Comparison of ENCODE assay signal across 9 mouse cellular contexts in genomic region chr15:31091916-31092570, GRCm38 (mm10).
DNase-seq lines count a peak whose midpoint lies in the region; ATAC-seq lines count a peak whose summit lies in the region.
"Had no signal": no experiment of that assay in that cellular context is flagged by ENCODE, and none has a peak within 500 bp of the region (broad histone marks: within the 10 kb centered on the region; RNA-seq: fewer than 3 reads in every experiment).

No protein-coding gene starts in this region.

- WGBS in embryonic facial prominence, embryonic 14.5 days, result 61% methylated on average over 5 of the region's 5 CpGs
- 88% methylated on average over 5 of the region's 5 CpGs for WGBS in embryonic facial prominence, embryonic 10.5 days

- no peak overlapping the region for H3K4me3 ChIP-seq in embryonic facial prominence, embryonic 14.5 days (ENCODE audit: low read depth, low read length)
- no peak overlapping the region for H3K4me3 ChIP-seq in embryonic facial prominence, embryonic 10.5 days
- H3K4me3 ChIP-seq: limb, embryonic 13.5 days had no signal

- peak; percentile 86 for DNase-seq in embryonic facial prominence, embryonic 14.5 days (ENCODE audit: low spot score)
- DNase-seq in embryonic facial prominence, embryonic 10.5 days (ENCODE audit: low spot score), result no peak
- peak; percentile 86 for DNase-seq in 3T3-L1 (ENCODE audit: low read depth, low spot score)
- DNase-seq in cerebellum, postnatal 25 days, result peak; percentile 81 to 89
- peak; percentile 53 to 78 for DNase-seq in layer of hippocampus, postnatal 14 days (ENCODE audit: low spot score in 2 of 2)
- DNase-seq in telencephalon, adult 2 months (ENCODE audit: low read depth, low spot score), result peak; percentile 91
- no peak for DNase-seq in natural killer cell, adult 2 months (ENCODE audit: low spot score in 2 of 2)
- DNase-seq in kidney, postnatal 10 days, result no peak

- H3K4me1 ChIP-seq in embryonic facial prominence, embryonic 14.5 days (ENCODE audit: control insufficient read depth, insufficient read depth, low read length), result no peaks in the 10 kb centered on the region
- H3K4me1 ChIP-seq in embryonic facial prominence, embryonic 10.5 days, result no peaks in the 10 kb centered on the region
- H3K4me1 ChIP-seq: limb, embryonic 13.5 days had no signal

- H3K27ac ChIP-seq in embryonic facial prominence, embryonic 14.5 days (replicated peaks; ENCODE audit: low read depth, low read length), result no peak overlapping the region
- no peak overlapping the region for H3K27ac ChIP-seq in embryonic facial prominence, embryonic 10.5 days (replicated peaks)
- H3K27ac ChIP-seq: limb, embryonic 13.5 days had no signal

- H3K9ac ChIP-seq in embryonic facial prominence, embryonic 14.5 days (ENCODE audit: low read depth, low read length), result no peak overlapping the region
- H3K9ac ChIP-seq: limb, embryonic 13.5 days had no signal

- no peaks in the 10 kb centered on the region for H3K27me3 ChIP-seq in embryonic facial prominence, embryonic 14.5 days (replicated peaks; ENCODE audit: control insufficient read depth, insufficient read depth, low read length)
- no peaks in the 10 kb centered on the region for H3K27me3 ChIP-seq in embryonic facial prominence, embryonic 10.5 days (replicated peaks; ENCODE audit: low read depth, poor library complexity, severe bottlenecking)
- H3K27me3 ChIP-seq: limb, embryonic 13.5 days had no signal

- ATAC-seq in embryonic facial prominence, embryonic 14.5 days (ENCODE audit: low read depth), result peak; percentile 67; the same call in 1 of the 2 replicates

- H3K36me3 ChIP-seq in embryonic facial prominence, embryonic 14.5 days (ENCODE audit: control insufficient read depth, insufficient read depth, low read length), result no peaks in the 10 kb centered on the region
- no peaks in the 10 kb centered on the region for H3K36me3 ChIP-seq in embryonic facial prominence, embryonic 10.5 days (replicated peaks)
- H3K36me3 ChIP-seq: limb, embryonic 13.5 days had no signal

- H3K4me2 ChIP-seq in embryonic facial prominence, embryonic 14.5 days (ENCODE audit: low read depth, low read length), result no peak overlapping the region
- H3K4me2 ChIP-seq: limb, embryonic 13.5 days had no signal

- no peaks in the 10 kb centered on the region for H3K9me3 ChIP-seq in embryonic facial prominence, embryonic 14.5 days (ENCODE audit: control insufficient read depth, low read length)
- H3K9me3 ChIP-seq in embryonic facial prominence, embryonic 10.5 days, result no peaks in the 10 kb centered on the region
- H3K9me3 ChIP-seq: limb, embryonic 13.5 days had no signal

Comparison
In these comparisons a context has a peak if more than half of its experiments do, and no peak if none do; other contexts are left out.
1. DNase-seq: peak in embryonic facial prominence, embryonic 14.5 days (single experiment), 3T3-L1 (single experiment), cerebellum, postnatal 25 days (2 of 2), layer of hippocampus, postnatal 14 days (2 of 2) and telencephalon, adult 2 months (single experiment); none in embryonic facial prominence, embryonic 10.5 days (single experiment), natural killer cell, adult 2 months (0 of 2) and kidney, postnatal 10 days (single experiment).